Mouse (Mus musculus) liver, adult 2 months (tissue): ENCODE measurements around the gene Klk4. TPM values are rescaled to one million over a fixed set of nuclear protein-coding genes. Genes with fewer than 3 reads are reported as not detected.

Experiments
- DNase-seq: peaks from one replicate; pipeline ENCODE4 v3.0.0-alpha.2; 2011; ENCODE audit warnings: low read depth, low spot score; ENCODE audit errors: extremely low read depth
- H3K27ac ChIP-seq: fragments of 200-500 bp; replicated peaks from 2 replicates; pipeline ENCODE4 v1.5.1; 2012; ENCODE audit warnings: low read depth, mild to moderate bottlenecking, control low read depth, inconsistent platforms, low read length; ENCODE audit not compliant: insufficient read depth
- H3K27me3 ChIP-seq: fragments of 200-500 bp; 2 replicates; pipeline ENCODE4 v1.6.1; 2012; ENCODE audit warnings: mild to moderate bottlenecking, moderate library complexity, low read length, inconsistent platforms; ENCODE audit not compliant: control insufficient read depth, insufficient read depth
- H3K36me3 ChIP-seq: fragments of 200-500 bp; 2 replicates; pipeline ENCODE4 v1.6.1; 2012; ENCODE audit warnings: low read length, inconsistent platforms; ENCODE audit not compliant: control insufficient read depth, insufficient read depth
- H3K4me1 ChIP-seq: fragments of 200-500 bp; 2 replicates; pipeline ENCODE4 v1.6.1; 2011; ENCODE audit warnings: low read length; ENCODE audit not compliant: control insufficient read depth, insufficient read depth
- H3K4me3 ChIP-seq: fragments of 200-500 bp; 2 replicates; pipeline ENCODE4 v1.5.1; 2011; ENCODE audit warnings: low read depth, mild to moderate bottlenecking, control low read depth, low read length, moderate library complexity; ENCODE audit not compliant: insufficient read depth
- H3K79me2 ChIP-seq: fragments of 200-500 bp; 2 replicates; pipeline ENCODE4 v1.6.1; 2012; ENCODE audit warnings: inconsistent platforms, mild to moderate bottlenecking, low read length, moderate library complexity; ENCODE audit not compliant: control insufficient read depth, insufficient read depth
- H3K9ac ChIP-seq: fragments of 200-500 bp; 2 replicates; pipeline ENCODE4 v1.6.1; 2012; ENCODE audit warnings: low read depth, mild to moderate bottlenecking, control low read depth, inconsistent platforms, low read length
- CTCF ChIP-seq: fragments of 200-500 bp; IDR thresholded peaks from 2 replicates; pipeline ENCODE4 v1.5.1; 2011; ENCODE audit warnings: low read depth, low read length, control low read depth
- POLR2A ChIP-seq: fragments of 200-500 bp; IDR thresholded peaks from 2 replicates; pipeline ENCODE4 v1.6.1; 2011; ENCODE audit warnings: low read length, control low read depth; ENCODE audit not compliant: insufficient read depth; ENCODE audit errors: extremely low read depth
- whole genome bisulfite sequencing: fragments of 180-500 bp; shearing (Covaris S2); methylation state at CpG from one replicate; pipeline ENCODE4 v1.1.7; 2018; 5-methylcytosine and 5-hydroxymethylcytosine counted together
- polyA plus RNA-seq: library from polyadenylated mRNA; depleted of rRNA; stranded (reverse); fragments of >200 nt; gene quantifications from 2 replicates; pipeline ENCODE4 v1.2.3, GENCODE M21; 2012; rRNA removed
- total RNA-seq: library from RNA; depleted of rRNA; stranded (reverse); fragments of >200 nt; gene quantifications from 2 replicates; pipeline ENCODE4 v1.2.3, GENCODE M21; 2014; rRNA removed

Klk4 gene
- total RNA-seq (not detected in 2 replicates), polyA plus RNA-seq (not detected in 2 replicates)

- no peak within 1 kb of the TSS for H3K4me3 ChIP-seq
- no peak for TF ChIP-seq CTCF
- no peak for TF ChIP-seq POLR2A
- no peaks in the 10 kb centered on the region for H3K79me2 ChIP-seq
- H3K36me3 ChIP-seq, result no peaks in the 10 kb centered on the region
- 5% methylated on average over 3 of the region's 3 CpGs for WGBS
- no peak within 1 kb of the TSS for H3K9ac ChIP-seq
- H3K4me1 ChIP-seq, result no peaks in the 10 kb centered on the region
- no peak within 1 kb of the TSS for H3K27ac ChIP-seq
- no peak for DNase-seq
- H3K27me3 ChIP-seq, result no peaks in the 10 kb centered on the region
Observed at GRCm38 (mm10) chr7:43880912-43881311, at the start of gene Klk4. Klk4 (plus strand) TSS chr7:43881160.

- TF ChIP-seq CTCF (no peak), POLR2A (no peak)
- no peak within 1 kb of the TSS for H3K4me3 ChIP-seq
- H3K9ac ChIP-seq, result no peak within 1 kb of the TSS
- no peak for DNase-seq
- no peaks in the 10 kb centered on the region for H3K36me3 ChIP-seq
- WGBS, result 53% methylated on average over 3 of the region's 3 CpGs
- H3K4me1 ChIP-seq, result no peaks in the 10 kb centered on the region
- H3K79me2 ChIP-seq, result no peaks in the 10 kb centered on the region
- no peak within 1 kb of the TSS for H3K27ac ChIP-seq
- no peaks in the 10 kb centered on the region for H3K27me3 ChIP-seq
Observed at GRCm38 (mm10) chr7:43841701-43842100, 39.3 kb upstream of the Klk4 start, which contains the start of gene Klk5. Klk5 (plus strand) TSS chr7:43841971.

- H3K4me3 ChIP-seq, result no peak overlapping the region
- no peaks in the 10 kb centered on the region for H3K36me3 ChIP-seq
- WGBS, result 86% methylated on average over 4 of the region's 4 CpGs
- no peak for DNase-seq
- TF ChIP-seq CTCF (no peak), POLR2A (no peak)
- no peak overlapping the region for H3K9ac ChIP-seq
- no peaks in the 10 kb centered on the region for H3K79me2 ChIP-seq
- H3K27me3 ChIP-seq, result no peaks in the 10 kb centered on the region
- no peaks in the 10 kb centered on the region for H3K4me1 ChIP-seq
- H3K27ac ChIP-seq, result no peak overlapping the region
Observed at GRCm38 (mm10) chr7:43843801-43844200, 37.2 kb upstream of the Klk4 start.

GRCm38 (mm10) chr7:43851616-43852015 is 29.3 kb upstream of the Klk4 start:
- Histone ChIP-seq H3K9ac (no peak overlapping the region), H3K4me1 (no peaks in the 10 kb centered on the region), H3K79me2 (no peaks in the 10 kb centered on the region), H3K36me3 (no peaks in the 10 kb centered on the region), H3K27ac (no peak overlapping the region), H3K27me3 (no peaks in the 10 kb centered on the region), H3K4me3 (no peak overlapping the region)
- DNase-seq, result no peak
- 88% methylated on average over 6 of the region's 6 CpGs for WGBS
- TF ChIP-seq POLR2A, result no peak
- TF ChIP-seq CTCF, result no peak

- TF ChIP-seq POLR2A, result no peak
- no peak for TF ChIP-seq CTCF
- H3K4me1 ChIP-seq, result no peaks in the 10 kb centered on the region
- H3K27me3 ChIP-seq, result no peaks in the 10 kb centered on the region
- no peaks in the 10 kb centered on the region for H3K79me2 ChIP-seq
- no peak for DNase-seq
- H3K36me3 ChIP-seq, result no peaks in the 10 kb centered on the region
- H3K4me3 ChIP-seq, result no peak overlapping the region
- WGBS, result 67% methylated on average over 9 of the region's 9 CpGs
- no peak overlapping the region for H3K27ac ChIP-seq
- H3K9ac ChIP-seq, result no peak overlapping the region
Observed at GRCm38 (mm10) chr7:43854642-43855380, 26.1 kb upstream of the Klk4 start.

- H3K4me1 ChIP-seq, result no peaks in the 10 kb centered on the region
- H3K27ac ChIP-seq, result no peak overlapping the region
- H3K4me3 ChIP-seq, result no peak overlapping the region
- WGBS, result 33% methylated on average over 3 of the region's 3 CpGs
- H3K9ac ChIP-seq, result no peak overlapping the region
- DNase-seq, result no peak
- no peaks in the 10 kb centered on the region for H3K79me2 ChIP-seq
- TF ChIP-seq POLR2A (no peak), CTCF (no peak)
- no peaks in the 10 kb centered on the region for H3K27me3 ChIP-seq
- no peaks in the 10 kb centered on the region for H3K36me3 ChIP-seq
Observed at GRCm38 (mm10) chr7:43855709-43856108, 25.3 kb upstream of the Klk4 start.
